Mouse (Mus musculus) cerebellum, postnatal 14 days (tissue): ENCODE measurements around the gene Mas1.

ENCODE experiments used
- DNase-seq, 2 experiments: peaks; one replicate each; pipeline ENCODE4 v3.0.0; 2021; ENCODE audit warnings: mixed read lengths in 2 of 2

Mas1 gene

GRCm38 (mm10) chr17:12830351-12830750 lies 37.6 kb downstream of the Mas1 start:
- DNase-seq, result no peak

- no peak for DNase-seq
Measured at GRCm38 (mm10) chr17:12815885-12816284, 52.1 kb downstream of the Mas1 start.

GRCm38 (mm10) chr17:12814502-12814901 lies 53.4 kb downstream of the Mas1 start:
- no peak for DNase-seq

- no peak for DNase-seq
Measured at GRCm38 (mm10) chr17:12810973-12811303, 57.0 kb downstream of the Mas1 start.

GRCm38 (mm10) chr17:12810103-12810972 lies 57.6 kb downstream of the Mas1 start:
- DNase-seq, result peak; percentile 82 to 83

GRCm38 (mm10) chr17:12808851-12809250 lies 59.1 kb downstream of the Mas1 start:
- no peak for DNase-seq

- DNase-seq, result no peak
Measured at GRCm38 (mm10) chr17:12804584-12805445, 63.1 kb downstream of the Mas1 start.

- no peak for DNase-seq
Measured at GRCm38 (mm10) chr17:12801861-12802540, 65.9 kb downstream of the Mas1 start.

- no peak for DNase-seq
Measured at GRCm38 (mm10) chr17:12799368-12800275, 68.3 kb downstream of the Mas1 start.

GRCm38 (mm10) chr17:12798571-12798970 lies 69.4 kb downstream of the Mas1 start:
- no peak for DNase-seq

- no peak for DNase-seq
Measured at GRCm38 (mm10) chr17:12797427-12798029, 70.4 kb downstream of the Mas1 start.

- no peak for DNase-seq
Measured at GRCm38 (mm10) chr17:12796633-12797032, 71.3 kb downstream of the Mas1 start.

- peak; percentile 51 to 55 for DNase-seq
Measured at GRCm38 (mm10) chr17:12793660-12794406, 74.1 kb downstream of the Mas1 start.

GRCm38 (mm10) chr17:12792422-12793206 lies 75.3 kb downstream of the Mas1 start:
- peak in 1 of 2 experiments; percentile 24 for DNase-seq

- no peak for DNase-seq
Measured at GRCm38 (mm10) chr17:12791420-12791819, 76.5 kb downstream of the Mas1 start.

- DNase-seq, result no peak
Measured at GRCm38 (mm10) chr17:12791079-12791406, 76.9 kb downstream of the Mas1 start.
